Mouse (Mus musculus): ENCODE data around the gene Pou2f3.

GRCm38 (mm10) chr9:43107555-43107954, 102.6 kb downstream of the Pou2f3 start:
- no peak for TF ChIP-seq POLR2A (IDR thresholded peaks at IDR 0.05; ENCODE audit: low read depth, low read length)
- no peak for TF ChIP-seq CTCF (conservative IDR thresholded peaks at IDR 0.05; ENCODE audit: insufficient read depth, insufficient read length, low read depth, low read length)
